Mouse (Mus musculus): ENCODE data around the gene Rapgef4. TPM values are rescaled to one million over a fixed set of nuclear protein-coding genes. Genes with fewer than 3 reads are reported as not detected.
"Not testable (repeated sequence)": the region's sequence is repeated elsewhere in the genome, so short reads cannot be mapped to it uniquely, and the experiment has no call there.

The Rapgef4 gene
- polyA plus RNA-seq, 1 experiment = 20.4 TPM

- TF ChIP-seq CTCF (IDR thresholded peaks at IDR 0.05; ENCODE audit: borderline replicate concordance, extremely low read depth, insufficient read depth, insufficient read length) (no peak), POLR2A (IDR thresholded peaks at IDR 0.05; ENCODE audit: borderline replicate concordance, extremely low read depth, insufficient read depth, insufficient read length, poor library complexity, severe bottlenecking) (no peak)
- peak; percentile 93 for DNase-seq (ENCODE audit: low read depth)
These were observed 141.6 kb downstream of the Rapgef4 start for GRCm38 (mm10) chr2:72122410-72123223.

- no peak for DNase-seq (ENCODE audit: low read depth)
- TF ChIP-seq POLR2A (IDR thresholded peaks at IDR 0.05; ENCODE audit: borderline replicate concordance, extremely low read depth, insufficient read depth, insufficient read length, poor library complexity, severe bottlenecking) (no peak), CTCF (IDR thresholded peaks at IDR 0.05; ENCODE audit: borderline replicate concordance, extremely low read depth, insufficient read depth, insufficient read length) (no peak)
These were observed 142.8 kb downstream of the Rapgef4 start for GRCm38 (mm10) chr2:72123851-72124250.

GRCm38 (mm10) chr2:72125786-72126185, 144.7 kb downstream of the Rapgef4 start:
- TF ChIP-seq CTCF (IDR thresholded peaks at IDR 0.05; ENCODE audit: borderline replicate concordance, extremely low read depth, insufficient read depth, insufficient read length) = no peak
- no peak for TF ChIP-seq POLR2A (IDR thresholded peaks at IDR 0.05; ENCODE audit: borderline replicate concordance, extremely low read depth, insufficient read depth, insufficient read length, poor library complexity, severe bottlenecking)
- no peak for DNase-seq (ENCODE audit: low read depth)

GRCm38 (mm10) chr2:72126411-72126810, 145.4 kb downstream of the Rapgef4 start:
- TF ChIP-seq CTCF (IDR thresholded peaks at IDR 0.05; ENCODE audit: borderline replicate concordance, extremely low read depth, insufficient read depth, insufficient read length) = no peak
- no peak for TF ChIP-seq POLR2A (IDR thresholded peaks at IDR 0.05; ENCODE audit: borderline replicate concordance, extremely low read depth, insufficient read depth, insufficient read length, poor library complexity, severe bottlenecking)
- no peak for DNase-seq (ENCODE audit: low read depth)

- DNase-seq (ENCODE audit: low read depth) = peak; percentile 44
- no peak for TF ChIP-seq CTCF (IDR thresholded peaks at IDR 0.05; ENCODE audit: borderline replicate concordance, extremely low read depth, insufficient read depth, insufficient read length)
- TF ChIP-seq POLR2A (IDR thresholded peaks at IDR 0.05; ENCODE audit: borderline replicate concordance, extremely low read depth, insufficient read depth, insufficient read length, poor library complexity, severe bottlenecking) = no peak
These were observed 148.7 kb downstream of the Rapgef4 start for GRCm38 (mm10) chr2:72129612-72130311.

GRCm38 (mm10) chr2:72132222-72132621, 151.2 kb downstream of the Rapgef4 start:
- DNase-seq (ENCODE audit: low read depth) = no peak
- no peak for TF ChIP-seq POLR2A (IDR thresholded peaks at IDR 0.05; ENCODE audit: borderline replicate concordance, extremely low read depth, insufficient read depth, insufficient read length, poor library complexity, severe bottlenecking)
- no peak for TF ChIP-seq CTCF (IDR thresholded peaks at IDR 0.05; ENCODE audit: borderline replicate concordance, extremely low read depth, insufficient read depth, insufficient read length)

GRCm38 (mm10) chr2:72136045-72136444, 155.0 kb downstream of the Rapgef4 start:
- DNase-seq (ENCODE audit: low read depth) = peak; percentile 57
- no peak for TF ChIP-seq CTCF (IDR thresholded peaks at IDR 0.05; ENCODE audit: borderline replicate concordance, extremely low read depth, insufficient read depth, insufficient read length)
- no peak for TF ChIP-seq POLR2A (IDR thresholded peaks at IDR 0.05; ENCODE audit: borderline replicate concordance, extremely low read depth, insufficient read depth, insufficient read length, poor library complexity, severe bottlenecking)

- no peak for DNase-seq (ENCODE audit: low read depth)
- TF ChIP-seq POLR2A (IDR thresholded peaks at IDR 0.05; ENCODE audit: borderline replicate concordance, extremely low read depth, insufficient read depth, insufficient read length, poor library complexity, severe bottlenecking) (no peak), CTCF (IDR thresholded peaks at IDR 0.05; ENCODE audit: borderline replicate concordance, extremely low read depth, insufficient read depth, insufficient read length) (no peak)
These were observed 155.6 kb downstream of the Rapgef4 start for GRCm38 (mm10) chr2:72136486-72137264.

GRCm38 (mm10) chr2:72139863-72140845, 159.1 kb downstream of the Rapgef4 start:
- no peak for TF ChIP-seq CTCF (IDR thresholded peaks at IDR 0.05; ENCODE audit: borderline replicate concordance, extremely low read depth, insufficient read depth, insufficient read length)
- TF ChIP-seq POLR2A (IDR thresholded peaks at IDR 0.05; ENCODE audit: borderline replicate concordance, extremely low read depth, insufficient read depth, insufficient read length, poor library complexity, severe bottlenecking) = no peak

GRCm38 (mm10) chr2:72141091-72141490, 160.1 kb downstream of the Rapgef4 start:
- TF ChIP-seq POLR2A (IDR thresholded peaks at IDR 0.05; ENCODE audit: borderline replicate concordance, extremely low read depth, insufficient read depth, insufficient read length, poor library complexity, severe bottlenecking) (no peak), CTCF (IDR thresholded peaks at IDR 0.05; ENCODE audit: borderline replicate concordance, extremely low read depth, insufficient read depth, insufficient read length) (no peak)
- no peak for DNase-seq (ENCODE audit: low read depth)

More at GRCm38 (mm10) chr2:72139863-72140845, 159.1 kb downstream of the Rapgef4 start:
- DNase-seq (ENCODE audit: low read depth) = peak; percentile 52

- not testable (repeated sequence) for DNase-seq (ENCODE audit: low read depth)
These were observed 160.7 kb downstream of the Rapgef4 start for GRCm38 (mm10) chr2:72141732-72142131.

Data from brain, embryonic 14.5 days (tissue).